In genomic region chr14:31496241-31496646, GRCm38 (mm10) we compare ENCODE assay signal across 8 mouse cellular contexts. TPM values are rescaled to one million over a fixed set of nuclear protein-coding genes. Genes with fewer than 3 reads are reported as not detected.
A peak's percentile ranks its signal among the peaks of the same experiment; 100 is the strongest.
DNase-seq lines count a peak whose midpoint lies in the region; ATAC-seq and TF ChIP-seq lines count a peak whose summit lies in the region.

No protein-coding gene starts in this region.

- peak overlapping the region; percentile 73 for H3K4me3 ChIP-seq in heart, embryonic 10.5 days
- peak overlapping the region; percentile 93 for H3K4me3 ChIP-seq in G1E (ENCODE audit: low read depth, low read length)
- peak overlapping the region; percentile 91 for H3K4me3 ChIP-seq in embryonic facial prominence, embryonic 14.5 days (ENCODE audit: low read depth, low read length)
- H3K4me3 ChIP-seq in limb, embryonic 14.5 days (replicated peaks; ENCODE audit: low read length): peak overlapping the region; percentile 85
- peak overlapping the region; percentile 77 for H3K4me3 ChIP-seq in neural tube, embryonic 15.5 days (replicated peaks)

- DNase-seq in heart, embryonic 10.5 days (ENCODE audit: low spot score): peak; percentile 84
- no peak for DNase-seq in heart, adult 11 months
- peak; percentile 68 for DNase-seq in G1E (ENCODE audit: low spot score)
- DNase-seq in embryonic facial prominence, embryonic 14.5 days (ENCODE audit: low spot score): no peak
- DNase-seq in limb, embryonic 14.5 days (ENCODE audit: low spot score): no peak
- DNase-seq in frontal cortex, adult 2 months (ENCODE audit: extremely low spot score in 1 of 2, low spot score in 1 of 2): no peak
- no peak for DNase-seq in right cerebral cortex, postnatal 10 days (ENCODE audit: low spot score in 2 of 2)

- 54% methylated on average over 7 of the region's 7 CpGs for WGBS in heart, embryonic 10.5 days
- 29% methylated on average over 7 of the region's 7 CpGs for WGBS in embryonic facial prominence, embryonic 14.5 days
- WGBS in limb, embryonic 14.5 days: 45% methylated on average over 7 of the region's 7 CpGs
- 53% methylated on average over 7 of the region's 7 CpGs for WGBS in neural tube, embryonic 15.5 days

- H3K36me3 ChIP-seq in heart, embryonic 10.5 days: peaks cover 54% of the 10 kb centered on the region
- H3K36me3 ChIP-seq in G1E (replicated peaks): peaks cover 63% of the 10 kb centered on the region
- H3K36me3 ChIP-seq in embryonic facial prominence, embryonic 14.5 days (ENCODE audit: control insufficient read depth, insufficient read depth, low read length): peaks cover 44% of the 10 kb centered on the region
- H3K36me3 ChIP-seq in limb, embryonic 14.5 days (ENCODE audit: control insufficient read depth, insufficient read depth, low read length): peaks cover 45% of the 10 kb centered on the region
- peaks cover 22% of the 10 kb centered on the region for H3K36me3 ChIP-seq in neural tube, embryonic 15.5 days

- TF ChIP-seq CTCF in G1E (IDR thresholded peaks at IDR 0.05; ENCODE audit: low read depth, low read length): no peak

- ATAC-seq in G1E (ENCODE audit: extremely low read depth, insufficient number of reproducible peaks, low FRiP score, poor library complexity, severe bottlenecking): peak; percentile 88
- ATAC-seq in embryonic facial prominence, embryonic 14.5 days (ENCODE audit: low read depth): no peak
- no peak for ATAC-seq in limb, embryonic 14.5 days (ENCODE audit: low FRiP score, low read depth)
- no peak for ATAC-seq in neural tube, embryonic 15.5 days (ENCODE audit: low FRiP score)

- H3K9ac ChIP-seq in embryonic facial prominence, embryonic 14.5 days (ENCODE audit: low read depth, low read length): peak overlapping the region; percentile 94
- H3K9ac ChIP-seq in limb, embryonic 14.5 days (ENCODE audit: low read depth, low read length, severe bottlenecking): peak overlapping the region; percentile 83
- H3K9ac ChIP-seq in neural tube, embryonic 15.5 days (replicated peaks): peak overlapping the region; percentile 79

- no peaks in the 10 kb centered on the region for H3K27me3 ChIP-seq in heart, embryonic 10.5 days (ENCODE audit: insufficient read depth, poor library complexity, severe bottlenecking)
- H3K27me3 ChIP-seq in G1E (ENCODE audit: insufficient read depth, low read length): no peaks in the 10 kb centered on the region
- no peaks in the 10 kb centered on the region for H3K27me3 ChIP-seq in embryonic facial prominence, embryonic 14.5 days (replicated peaks; ENCODE audit: control insufficient read depth, insufficient read depth, low read length)
- H3K27me3 ChIP-seq in limb, embryonic 14.5 days (ENCODE audit: control insufficient read depth, insufficient read depth, low read length): no peaks in the 10 kb centered on the region
- H3K27me3 ChIP-seq in neural tube, embryonic 15.5 days (replicated peaks): no peaks in the 10 kb centered on the region

- no peaks in the 10 kb centered on the region for H3K9me3 ChIP-seq in heart, embryonic 10.5 days
- H3K9me3 ChIP-seq in G1E (replicated peaks): no peaks in the 10 kb centered on the region
- H3K9me3 ChIP-seq in embryonic facial prominence, embryonic 14.5 days (ENCODE audit: control insufficient read depth, low read length): no peaks in the 10 kb centered on the region
- no peaks in the 10 kb centered on the region for H3K9me3 ChIP-seq in limb, embryonic 14.5 days (ENCODE audit: control insufficient read depth, low read length)
- H3K9me3 ChIP-seq in neural tube, embryonic 15.5 days (replicated peaks): no peaks in the 10 kb centered on the region

- peak overlapping the region; percentile 94; the same call in 1 of the 2 replicates for H3K27ac ChIP-seq in heart, embryonic 10.5 days
- H3K27ac ChIP-seq in embryonic facial prominence, embryonic 14.5 days (replicated peaks; ENCODE audit: low read depth, low read length): peak overlapping the region; percentile 88; the same call in 1 of the 2 replicates
- no peak overlapping the region for H3K27ac ChIP-seq in limb, embryonic 14.5 days (replicated peaks; ENCODE audit: low read depth, low read length)
- H3K27ac ChIP-seq in neural tube, embryonic 15.5 days (replicated peaks): no peak overlapping the region

- peaks cover 27% of the 10 kb centered on the region for H3K4me1 ChIP-seq in heart, embryonic 10.5 days
- H3K4me1 ChIP-seq in G1E (ENCODE audit: insufficient read depth, low read depth, low read length): peaks cover 46% of the 10 kb centered on the region
- H3K4me1 ChIP-seq in embryonic facial prominence, embryonic 14.5 days (ENCODE audit: control insufficient read depth, insufficient read depth, low read length): peaks cover 22% of the 10 kb centered on the region
- H3K4me1 ChIP-seq in limb, embryonic 14.5 days (ENCODE audit: control insufficient read depth, insufficient read depth, low read length): peaks cover 19% of the 10 kb centered on the region
- peaks cover 37% of the 10 kb centered on the region for H3K4me1 ChIP-seq in neural tube, embryonic 15.5 days

- TF ChIP-seq POLR2A in limb, embryonic 14.5 days (IDR thresholded peaks at IDR 0.05; ENCODE audit: borderline replicate concordance, extremely low read depth, insufficient read depth, insufficient read length): no peak

- peak overlapping the region; percentile 95 for H3K4me2 ChIP-seq in embryonic facial prominence, embryonic 14.5 days (ENCODE audit: low read depth, low read length)
- peak overlapping the region; percentile 85 for H3K4me2 ChIP-seq in limb, embryonic 14.5 days (replicated peaks; ENCODE audit: low read depth, low read length, severe bottlenecking)
- peak overlapping the region; percentile 90 for H3K4me2 ChIP-seq in neural tube, embryonic 15.5 days

RNA-seq across cellular contexts. Expression of gene Mettl6, which starts 1.4 kb away (rescaled TPM):
- 52.7 and 64.4 TPM in 2 replicates for polyA plus RNA-seq in heart, embryonic 10.5 days (2016; fragmentation: Nextera tagmentation; extraction: Ambion mirVana)
- total RNA-seq in G1E (2014; fragmentation: Nextera tagmentation): 47.3 and 57.2 TPM in 2 replicates
- 76.5 and 77.9 TPM in 2 replicates for total RNA-seq in G1E (2017)
- polyA plus RNA-seq in G1E (2012): 2.3 and 3.1 TPM in 2 replicates
- polyA plus RNA-seq in embryonic facial prominence, embryonic 14.5 days (2014; fragmentation: Nextera tagmentation; extraction: Ambion mirVana): 54.0 and 58.6 TPM in 2 replicates
- polyA plus RNA-seq in limb, embryonic 14.5 days (2012; rRNA removed): 26.8 and 31.3 TPM in 2 replicates
- polyA plus RNA-seq in limb, embryonic 14.5 days (2014; fragmentation: Nextera tagmentation; extraction: Ambion mirVana): 59.8 and 67.6 TPM in 2 replicates
- polyA plus RNA-seq in neural tube, embryonic 15.5 days (2015; fragmentation: Nextera tagmentation; extraction: Ambion mirVana): 40.3 and 47.4 TPM in 2 replicates
- polyA plus RNA-seq in frontal cortex, adult 2 months (2012; rRNA removed): 19.6 and 20.3 TPM in 2 replicates

RNA-seq across cellular contexts. Expression of gene Eaf1, which starts 2.0 kb away (rescaled TPM):
- polyA plus RNA-seq in heart, embryonic 10.5 days (2016; fragmentation: Nextera tagmentation; extraction: Ambion mirVana): 22.3 and 25.7 TPM in 2 replicates
- total RNA-seq in G1E (2014; fragmentation: Nextera tagmentation): 32.8 and 44.3 TPM in 2 replicates
- total RNA-seq in G1E (2017): 42.3 and 49.0 TPM in 2 replicates
- 182 and 228 TPM in 2 replicates for polyA plus RNA-seq in G1E (2012)
- 22.6 and 22.9 TPM in 2 replicates for polyA plus RNA-seq in embryonic facial prominence, embryonic 14.5 days (2014; fragmentation: Nextera tagmentation; extraction: Ambion mirVana)
- polyA plus RNA-seq in limb, embryonic 14.5 days (2012; rRNA removed): 37.4 and 41.3 TPM in 2 replicates
- polyA plus RNA-seq in limb, embryonic 14.5 days (2014; fragmentation: Nextera tagmentation; extraction: Ambion mirVana): 22.6 and 23.3 TPM in 2 replicates
- polyA plus RNA-seq in neural tube, embryonic 15.5 days (2015; fragmentation: Nextera tagmentation; extraction: Ambion mirVana): 7.4 and 12.9 TPM in 2 replicates
- polyA plus RNA-seq in frontal cortex, adult 2 months (2012; rRNA removed): 12.6 and 13.7 TPM in 2 replicates

Comparison
In these comparisons a context has a peak if more than half of its experiments do, and no peak if none do; other contexts are left out.
1. DNase-seq: peak in heart, embryonic 10.5 days (single experiment) and G1E (single experiment); none in heart, adult 11 months (single experiment), embryonic facial prominence, embryonic 14.5 days (single experiment), limb, embryonic 14.5 days (single experiment), frontal cortex, adult 2 months (0 of 2) and right cerebral cortex, postnatal 10 days (0 of 2).
2. H3K27ac ChIP-seq: peak in heart, embryonic 10.5 days (single experiment) and embryonic facial prominence, embryonic 14.5 days (single experiment); none in limb, embryonic 14.5 days (single experiment) and neural tube, embryonic 15.5 days (single experiment).
3. Peak in every context shown above with its lines, with median percentiles within 50 percentile points of each other: H3K4me3 ChIP-seq, H3K4me2 ChIP-seq and H3K9ac ChIP-seq.